Mouse (Mus musculus): Measurements from ENCODE around the gene Peli2. TPM values are rescaled to one million over a fixed set of nuclear protein-coding genes. Genes with fewer than 3 reads are reported as not detected.
A peak's percentile ranks its signal among the peaks of the same experiment; 100 is the strongest.

Peli2 gene
- polyA plus RNA-seq, 1 experiment from 2014 or later, result 5.9 TPM

DNA sequence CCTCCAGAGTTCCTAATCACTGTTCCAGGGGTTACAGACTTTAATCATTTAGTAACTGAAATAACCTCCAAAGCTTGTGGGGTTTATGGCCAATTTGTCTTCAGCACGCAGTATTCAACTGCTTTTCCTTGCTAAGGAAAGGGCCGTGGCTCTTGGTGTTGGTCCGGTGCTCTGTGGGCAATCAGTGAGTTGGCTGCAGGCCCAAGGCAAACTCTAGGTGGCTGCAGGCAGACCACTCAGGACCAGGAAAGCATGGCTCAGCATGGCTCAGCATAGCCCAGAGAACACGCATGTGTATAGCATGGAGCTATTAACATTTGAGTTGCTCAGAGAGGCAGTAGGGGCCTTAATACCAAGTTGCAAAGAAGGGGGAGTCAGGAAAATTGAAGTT, 203.8 kb downstream of the Peli2 start:
- H3K36me3 ChIP-seq (ENCODE audit: control insufficient read depth, insufficient read depth, low read length), result no peaks in the 10 kb centered on the region
- DNase-seq (ENCODE audit: low spot score), result no peak
- H3K4me2 ChIP-seq (replicated peaks; ENCODE audit: low read depth), result no peak overlapping the region
- no peaks in the 10 kb centered on the region for H3K4me1 ChIP-seq (replicated peaks; ENCODE audit: control insufficient read depth, insufficient read depth)
- H3K4me3 ChIP-seq (ENCODE audit: low read depth, low read length), result no peak overlapping the region
- H3K9me3 ChIP-seq (ENCODE audit: control insufficient read depth, low read length), result no peaks in the 10 kb centered on the region
- H3K27ac ChIP-seq (replicated peaks), result no peak overlapping the region
- TF ChIP-seq CTCF (IDR thresholded peaks at IDR 0.05; ENCODE audit: low read depth), result no peak
- no peak for TF ChIP-seq EP300 (optimal IDR thresholded peaks at IDR 0.05)
- WGBS, result 77% methylated on average over 4 of the region's 4 CpGs
- no peak for ATAC-seq (ENCODE audit: low FRiP score, low TSS enrichment)
- H3K27me3 ChIP-seq (ENCODE audit: control insufficient read depth, insufficient read depth, low read length), result no peaks in the 10 kb centered on the region
- no peak overlapping the region for H3K9ac ChIP-seq (ENCODE audit: low read length)

DNA sequence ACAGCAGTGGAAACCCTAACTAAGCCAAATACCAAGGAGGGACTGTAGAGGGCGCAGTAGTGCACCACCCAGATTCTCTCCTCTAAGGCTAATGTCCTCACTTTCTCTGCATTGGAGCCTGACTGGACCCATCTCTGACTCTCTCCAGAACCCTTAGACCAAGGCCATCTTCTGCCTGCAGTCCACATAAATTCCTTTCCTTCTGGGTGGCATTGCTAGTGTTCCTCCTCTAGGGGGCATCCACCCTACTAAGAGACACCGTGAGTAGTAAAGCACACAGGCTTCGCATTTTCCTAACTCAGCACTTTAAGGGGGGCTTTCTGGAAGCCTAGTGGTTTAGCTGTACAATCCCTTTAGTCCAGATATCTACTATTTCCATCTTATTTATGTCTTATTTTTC, 207.1 kb downstream of the Peli2 start:
- Histone ChIP-seq H3K9ac (ENCODE audit: low read length) (no peak overlapping the region), H3K9me3 (ENCODE audit: control insufficient read depth, low read length) (no peaks in the 10 kb centered on the region), H3K27ac (replicated peaks) (no peak overlapping the region), H3K27me3 (ENCODE audit: control insufficient read depth, insufficient read depth, low read length) (no peaks in the 10 kb centered on the region), H3K4me3 (ENCODE audit: low read depth, low read length) (no peak overlapping the region), H3K4me2 (replicated peaks; ENCODE audit: low read depth) (no peak overlapping the region), H3K4me1 (replicated peaks; ENCODE audit: control insufficient read depth, insufficient read depth) (no peaks in the 10 kb centered on the region), H3K36me3 (ENCODE audit: control insufficient read depth, insufficient read depth, low read length) (no peaks in the 10 kb centered on the region)
- DNase-seq (ENCODE audit: low spot score), result no peak
- TF ChIP-seq EP300 (optimal IDR thresholded peaks at IDR 0.05), result no peak
- peak; percentile 53 for TF ChIP-seq CTCF (IDR thresholded peaks at IDR 0.05; ENCODE audit: low read depth)
- ATAC-seq (ENCODE audit: low FRiP score, low TSS enrichment), result no peak
- 69% methylated on average over 3 of the region's 3 CpGs for WGBS

DNA sequence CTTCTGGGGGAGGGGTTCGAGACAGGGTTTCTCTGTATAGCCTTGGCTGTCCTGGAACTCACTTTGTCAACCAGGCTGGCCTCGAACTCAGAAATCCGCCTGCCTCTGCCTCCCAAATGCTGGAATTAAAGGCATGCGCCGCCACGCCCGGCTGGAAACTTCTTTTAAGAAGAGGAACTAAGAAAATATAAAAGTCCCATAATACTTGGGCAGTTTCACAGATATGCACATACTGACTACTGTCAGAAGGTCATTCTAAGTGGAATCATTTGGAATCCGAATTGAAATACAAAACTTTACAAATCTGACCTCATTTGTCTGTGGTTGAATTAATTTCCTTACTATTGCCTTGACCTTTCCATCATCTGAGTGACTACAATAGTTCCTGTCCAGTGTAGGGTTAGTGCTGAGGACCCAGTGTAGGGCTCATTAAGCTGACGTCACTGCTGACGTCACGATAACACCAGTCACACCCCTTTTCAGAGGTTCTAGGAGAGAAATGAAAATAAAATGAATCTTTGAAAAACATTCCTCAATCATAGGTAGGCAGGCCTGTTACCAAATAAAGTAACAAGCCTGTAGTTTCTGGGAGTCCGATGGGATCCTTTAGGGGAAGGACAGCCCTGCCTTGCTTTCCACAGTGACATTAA, 209.2 kb downstream of the Peli2 start:
- DNase-seq (ENCODE audit: low spot score) (no peak), ATAC-seq (ENCODE audit: low FRiP score, low TSS enrichment) (no peak)
- Histone ChIP-seq H3K4me3 (ENCODE audit: low read depth, low read length) (no peak overlapping the region), H3K9ac (ENCODE audit: low read length) (no peak overlapping the region), H3K27me3 (ENCODE audit: control insufficient read depth, insufficient read depth, low read length) (no peaks in the 10 kb centered on the region), H3K27ac (replicated peaks) (no peak overlapping the region), H3K4me2 (replicated peaks; ENCODE audit: low read depth) (no peak overlapping the region), H3K36me3 (ENCODE audit: control insufficient read depth, insufficient read depth, low read length) (no peaks in the 10 kb centered on the region), H3K9me3 (ENCODE audit: control insufficient read depth, low read length) (no peaks in the 10 kb centered on the region), H3K4me1 (replicated peaks; ENCODE audit: control insufficient read depth, insufficient read depth) (no peaks in the 10 kb centered on the region)
- WGBS, result 87% methylated on average over 12 of the region's 12 CpGs
- TF ChIP-seq EP300 (optimal IDR thresholded peaks at IDR 0.05) (no peak), CTCF (IDR thresholded peaks at IDR 0.05; ENCODE audit: low read depth) (no peak)

All from stomach, postnatal 0 days (tissue).